Mouse (Mus musculus): ENCODE measurements around the gene Nrarp.

DNA sequence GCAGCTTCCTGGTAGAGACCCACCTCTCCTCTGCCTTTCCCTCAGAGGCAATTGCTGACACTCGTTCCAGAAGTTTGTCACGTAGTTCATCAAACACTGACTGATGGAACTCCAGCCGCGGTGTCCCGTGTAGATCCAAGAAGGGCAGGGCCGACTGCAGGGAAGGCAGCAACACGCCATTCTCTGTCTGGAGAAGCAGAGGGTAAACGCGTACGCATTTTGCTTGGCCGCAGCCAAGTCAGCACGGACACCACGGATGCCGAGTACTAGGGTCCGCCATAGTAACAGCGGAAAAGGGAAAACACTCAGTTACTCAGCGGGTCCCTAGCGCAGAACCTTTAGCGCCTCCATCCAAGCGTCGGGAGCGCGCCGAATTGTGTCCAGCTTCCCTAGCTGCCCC is 30.1 kb downstream of the Nrarp start:
- TF ChIP-seq POLR2A (IDR thresholded peaks at IDR 0.05; ENCODE audit: borderline replicate concordance, low read depth, low read length) = no peak
- no peak for TF ChIP-seq CTCF (IDR thresholded peaks at IDR 0.05; ENCODE audit: low read depth, low read length)
